Mouse (Mus musculus) leukemia stem cell, adult 10-12 weeks (primary cell): ENCODE data around the gene Gm8122. TPM values are rescaled to one million over a fixed set of nuclear protein-coding genes. Genes with fewer than 3 reads are reported as not detected.

Source experiments
- polyA plus RNA-seq: library from polyadenylated mRNA; stranded (reverse); fragments of >175 nt; gene quantifications from 2 replicates; pipeline ENCODE4 v1.2.3, GENCODE M21; 2012; ENCODE audit warnings: low replicate concordance

Gm8122 gene
- polyA plus RNA-seq = not detected in 2 replicates

DNA sequence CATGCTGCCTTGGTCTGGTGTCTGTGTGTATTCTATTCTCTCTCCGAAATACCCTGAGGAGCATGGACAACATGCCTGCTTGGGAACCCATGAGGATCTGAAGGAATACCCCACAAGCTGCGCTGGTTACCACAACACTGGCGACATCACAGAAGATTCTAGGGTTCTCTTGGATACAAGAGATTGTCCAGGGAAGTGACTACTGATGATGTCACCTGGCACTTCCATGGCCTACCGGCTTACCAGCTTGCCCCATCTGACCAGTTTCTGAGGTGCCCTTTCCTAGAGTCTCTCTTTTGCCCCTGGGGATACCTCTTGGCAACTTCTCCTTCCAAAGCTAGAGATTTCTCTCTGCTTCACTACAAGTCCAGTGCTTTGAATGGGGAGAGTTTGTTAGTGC, at the start of gene Gm8122:
Gene Gm8122, minus strand, starts transcription at position 101 of the 400 bp plus-strand sequence.

DNA sequence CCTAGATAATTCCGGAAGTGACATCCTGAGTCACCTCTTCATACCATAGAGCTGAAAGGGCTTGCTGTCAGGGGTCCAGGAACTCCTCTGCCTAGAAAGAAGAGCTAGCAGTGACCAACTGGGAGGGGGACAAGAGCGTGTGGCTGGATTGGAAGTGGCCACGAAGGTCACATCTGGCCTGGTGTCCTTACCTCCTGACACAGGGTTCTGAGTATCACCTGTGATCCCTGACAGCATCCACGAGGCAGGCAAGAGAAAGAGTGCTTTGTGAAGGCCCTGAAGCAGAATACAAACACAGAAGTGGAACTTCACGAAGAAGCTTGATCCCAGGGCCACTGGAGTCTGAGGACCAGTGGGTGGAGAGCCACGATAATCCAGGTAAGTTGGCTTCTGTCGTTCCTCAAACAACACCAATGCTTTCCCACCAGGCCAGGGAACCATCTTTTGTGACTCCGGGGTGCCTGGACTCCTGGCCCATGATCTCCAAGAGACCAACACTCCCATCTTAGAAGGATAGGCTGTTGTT, 39.9 kb upstream of the Gm8122 start, which contains the start of gene Gm9732:
Gene Gm9732, plus strand, starts transcription at position 51 of the 526 bp plus-strand sequence.

DNA sequence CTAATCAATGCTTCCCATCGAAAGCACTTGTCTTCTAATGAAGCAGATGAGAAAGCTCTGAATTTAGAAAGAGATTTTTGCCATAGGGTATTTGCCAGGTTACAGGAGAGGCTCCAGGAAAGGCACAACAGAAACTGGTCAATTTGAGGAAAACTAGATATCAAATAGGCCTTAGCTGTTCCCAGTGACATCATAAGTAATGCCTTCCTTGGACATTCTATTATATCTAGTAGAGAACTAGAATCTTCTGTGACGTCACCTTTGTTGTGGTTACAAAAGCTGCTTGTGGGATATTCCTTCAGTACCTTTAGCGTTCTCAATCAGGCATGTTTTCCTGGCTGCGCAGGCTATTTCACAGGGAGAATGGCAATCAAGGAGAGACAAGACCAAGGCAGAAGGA, 23.2 kb upstream of the Gm8122 start, which contains the start of gene Gm8126:
Gene Gm8126, plus strand, starts transcription at position 301 of the 400 bp plus-strand sequence.

Other genes starting within 250 kb of the Gm8122 start
- gene Gm8082, start 241.7 kb downstream of the Gm8122 start, polyA plus RNA-seq = not detected in 2 replicates
- not detected in 2 replicates for gene Gm10376, start 219.7 kb downstream of the Gm8122 start, polyA plus RNA-seq
- not detected in 2 replicates for gene Gm8094, start 158.7 kb downstream of the Gm8122 start, polyA plus RNA-seq
- not detected in 2 replicates for gene Gm8104, start 134.7 kb downstream of the Gm8122 start, polyA plus RNA-seq
- gene Gm7233, start 55.4 kb downstream of the Gm8122 start, polyA plus RNA-seq = not detected in 2 replicates
- gene Gm8126, start 23.3 kb upstream of the Gm8122 start, polyA plus RNA-seq = not detected in 2 replicates
- gene Gm9732, start 39.7 kb upstream of the Gm8122 start, polyA plus RNA-seq = not detected in 2 replicates
- not detected in 2 replicates for gene Gm8127, start 58.5 kb upstream of the Gm8122 start, polyA plus RNA-seq
- not detected in 2 replicates for gene 1700001F09Rik, start 112.5 kb upstream of the Gm8122 start, polyA plus RNA-seq
- not detected in 2 replicates for gene Gm8138, start 181.0 kb upstream of the Gm8122 start, polyA plus RNA-seq